Mouse (Mus musculus) heart, adult 2 months (tissue): ENCODE measurements around the gene Nfs1. TPM values are rescaled to one million over a fixed set of nuclear protein-coding genes. Genes with fewer than 3 reads are reported as not detected.

Source experiments
- DNase-seq, 2 experiments: peaks; one replicate each; pipeline ENCODE4 v3.0.0; 2021
- H3K27ac ChIP-seq: fragments of 200-600 bp; 2 replicates; pipeline ENCODE4 v1.8.1; 2022
- H3K27me3 ChIP-seq: fragments of 200-500 bp; 2 replicates; pipeline ENCODE4 v1.6.1; 2012; ENCODE audit warnings: mild to moderate bottlenecking, low read length, inconsistent platforms, mixed read lengths; ENCODE audit not compliant: control insufficient read depth, insufficient read depth
- H3K36me3 ChIP-seq: fragments of 200-500 bp; 2 replicates; pipeline ENCODE4 v1.6.1; 2012; ENCODE audit warnings: low read length, inconsistent platforms; ENCODE audit not compliant: control insufficient read depth, insufficient read depth
- H3K4me1 ChIP-seq: fragments of 200-500 bp; 2 replicates; pipeline ENCODE4 v1.6.1; 2011; ENCODE audit warnings: low read length; ENCODE audit not compliant: control insufficient read depth, insufficient read depth
- H3K4me3 ChIP-seq: fragments of 200-600 bp; 2 replicates; pipeline ENCODE4 v1.8.1; 2022
- H3K79me2 ChIP-seq: fragments of 200-500 bp; replicated peaks from 2 replicates; pipeline ENCODE4 v1.6.1; 2012; ENCODE audit warnings: mild to moderate bottlenecking, inconsistent platforms, low read length, moderate library complexity, mixed read lengths; ENCODE audit not compliant: control insufficient read depth, insufficient read depth
- H3K9ac ChIP-seq: fragments of 200-500 bp; 2 replicates; pipeline ENCODE4 v1.6.1; 2012; ENCODE audit warnings: low read depth, mild to moderate bottlenecking, control low read depth, inconsistent platforms, low read length, mixed read lengths
- CTCF ChIP-seq: fragments of 200-600 bp; IDR thresholded peaks from 2 replicates; pipeline ENCODE4 v1.8.1; 2022; ENCODE audit warnings: antibody characterized with exemption, mild to moderate bottlenecking, moderate library complexity
- EP300 ChIP-seq: fragments of 200-500 bp; IDR thresholded peaks from 2 replicates; pipeline ENCODE4 v1.6.1; 2011; ENCODE audit warnings: low read depth, low read length, control low read depth; ENCODE audit not compliant: insufficient read depth
- POLR2A ChIP-seq: fragments of 200-500 bp; IDR thresholded peaks from 2 replicates; pipeline ENCODE4 v1.6.1; 2011; ENCODE audit warnings: mild to moderate bottlenecking, low read depth, low read length, control low read depth; ENCODE audit not compliant: insufficient read depth
- WGBS: fragments of 180-500 bp; shearing (Covaris S2); methylation state at CpG from one replicate; pipeline ENCODE4 v1.1.7; 2018; 5-methylcytosine and 5-hydroxymethylcytosine counted together
- intact Hi-C: fragments of 180-260 bp; cut with DNase I; formaldehyde crosslinking; loops from one replicate; pipeline ENCODE4 v1.15.1; 2025
- polyA plus RNA-seq: library from polyadenylated mRNA; depleted of rRNA; stranded (reverse); fragments of >200 nt; gene quantifications from 2 replicates; pipeline ENCODE4 v1.2.3, GENCODE M21; 2012
- total RNA-seq, 2 experiments: library from RNA; stranded (reverse); gene quantifications; 2 replicates each; pipeline ENCODE4 v1.2.3; 2021

Gene Nfs1
- total and polyA plus RNA-seq, 3 experiments: 81.4 to 96.6 (median 83.7) TPM

- WGBS: 84% methylated on average over 2 of the region's 2 CpGs
- intact Hi-C loops: loop anchor here (2.0 to 5.0 kb wide), 2 partner anchors 76 to 97 kb away; no protein-coding TSS in a partner anchor
These were observed 37.6 kb upstream of the Nfs1 start for GRCm38 (mm10) chr2:156181592-156181991.

DNA sequence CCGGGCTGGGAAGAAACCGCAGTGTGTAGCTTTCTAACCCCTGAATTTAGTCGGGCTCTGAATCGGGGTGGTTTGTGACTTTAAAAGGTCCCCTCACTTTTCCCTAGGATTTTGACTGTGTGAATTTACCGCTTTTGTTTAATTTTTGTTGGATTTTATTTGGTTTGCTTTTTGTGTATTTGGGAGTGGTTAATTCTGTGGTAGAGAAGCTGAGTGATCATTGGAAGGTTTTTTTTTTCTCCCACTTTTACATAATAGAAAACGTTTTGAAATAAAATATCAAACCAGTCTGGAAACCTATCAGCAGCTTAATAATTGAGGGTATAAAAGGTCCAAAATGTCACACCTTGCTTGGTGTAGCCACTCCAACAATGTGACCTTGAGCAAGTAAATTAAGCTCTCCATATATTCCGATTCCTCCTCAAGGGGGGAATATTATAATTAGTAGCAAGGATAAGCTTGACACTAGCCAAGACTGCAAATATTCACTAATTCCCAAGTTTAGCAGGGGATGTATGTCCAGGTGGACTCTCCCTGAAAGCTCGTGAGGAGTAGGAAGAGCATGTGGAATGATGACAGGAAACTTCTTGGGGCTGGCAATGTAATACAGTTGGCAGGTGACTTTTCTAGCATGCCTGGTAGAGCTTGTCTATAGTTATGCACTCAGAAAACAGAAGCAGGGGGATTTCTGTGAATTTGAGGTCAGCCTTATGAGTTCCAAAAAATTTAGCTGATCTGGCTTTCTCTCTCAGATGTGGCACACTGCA is 37.0 kb upstream of the Nfs1 start:
- peak overlapping the region; percentile 83 for H3K9ac ChIP-seq

More at GRCm38 (mm10) chr2:156181592-156181991, 37.6 kb upstream of the Nfs1 start:
- H3K79me2 ChIP-seq: peaks cover 6% of the 10 kb centered on the region
- peaks cover 7% of the 10 kb centered on the region for H3K4me1 ChIP-seq
- no peak for TF ChIP-seq POLR2A
- TF ChIP-seq CTCF: no peak
- TF ChIP-seq EP300: no peak
- DNase-seq: no peak
- H3K4me3 ChIP-seq: no peak overlapping the region
- H3K27me3 ChIP-seq: no peaks in the 10 kb centered on the region
- H3K9ac ChIP-seq: no peak overlapping the region
- H3K36me3 ChIP-seq: peaks cover 21% of the 10 kb centered on the region
- H3K27ac ChIP-seq: peak overlapping the region; percentile 100

DNA sequence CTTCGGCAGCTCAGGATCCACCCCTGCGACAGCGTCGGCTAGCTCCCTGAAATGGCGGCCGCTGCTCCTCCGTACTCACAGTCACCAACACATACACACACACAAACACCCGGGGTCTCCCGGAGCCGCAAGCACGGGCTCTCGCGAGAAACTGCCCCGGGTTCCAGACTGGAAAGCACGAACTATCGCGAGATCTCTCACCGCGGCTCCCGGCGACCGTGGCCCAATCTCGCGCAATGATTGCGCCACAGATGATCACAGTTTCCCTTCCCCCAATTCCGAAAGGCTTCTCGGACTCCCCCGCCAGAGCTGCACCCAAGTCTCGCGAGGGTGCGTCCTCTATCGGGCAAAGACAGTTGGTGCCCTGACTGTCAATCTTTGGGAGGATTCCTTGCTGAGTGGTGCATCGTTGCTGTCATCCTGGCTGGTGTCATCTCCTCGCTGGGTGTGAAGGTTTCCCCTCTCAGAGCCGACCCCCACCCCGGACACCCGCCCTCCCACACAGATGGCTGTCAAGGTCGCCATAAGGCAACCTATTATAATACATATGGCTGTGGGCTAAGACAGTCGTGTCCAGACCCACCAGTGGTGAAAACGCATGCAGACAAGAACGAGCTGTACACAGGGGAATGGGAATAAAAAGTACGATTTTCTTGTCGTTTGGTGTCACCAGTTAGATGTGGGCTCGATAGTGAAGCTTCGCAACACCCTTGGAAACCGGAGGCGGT is 36.3 kb upstream of the Nfs1 start, which contains the start of gene Rbm39:
TSS of gene Rbm39 (minus strand) at position 145 of the 728 bp plus-strand sequence.
- no peaks in the 10 kb centered on the region for H3K27me3 ChIP-seq
- H3K4me3 ChIP-seq: peak within 1 kb of the TSS; percentile 82
- peak within 1 kb of the TSS; percentile 100 for H3K27ac ChIP-seq
- peak within 1 kb of the TSS; percentile 100 for H3K9ac ChIP-seq
- peak; percentile 100 for DNase-seq
- H3K36me3 ChIP-seq: peaks cover 32% of the 10 kb centered on the region
- peak; percentile 90 for TF ChIP-seq POLR2A
- peak; percentile 82; the same call in 1 of the 2 replicates for TF ChIP-seq EP300
- peak; percentile 76 for TF ChIP-seq CTCF
- intact Hi-C loops: loop anchor here (1.0 to 5.0 kb wide), 3 partner anchors 14 to 99 kb away; no protein-coding TSS in a partner anchor
- H3K79me2 ChIP-seq: peaks cover 6% of the 10 kb centered on the region
- H3K4me1 ChIP-seq: peaks cover 7% of the 10 kb centered on the region
- 1% methylated on average over 47 of the region's 47 CpGs for WGBS

More for the DNA sequence above, 37.0 kb upstream of the Nfs1 start:
- Histone ChIP-seq H3K27me3 (no peaks in the 10 kb centered on the region), H3K4me3 (peak overlapping the region; percentile 70), H3K79me2 (peaks cover 6% of the 10 kb centered on the region), H3K4me1 (peaks cover 7% of the 10 kb centered on the region), H3K27ac (peak overlapping the region; percentile 100), H3K36me3 (peaks cover 27% of the 10 kb centered on the region)
- intact Hi-C loops: loop anchor here (1.0 to 5.0 kb wide), 3 partner anchors 13 to 98 kb away; no protein-coding TSS in a partner anchor
- DNase-seq: no peak
- 3% methylated on average over 8 of the region's 8 CpGs for WGBS
- TF ChIP-seq EP300 (no peak), CTCF (no peak), POLR2A (no peak)

DNA sequence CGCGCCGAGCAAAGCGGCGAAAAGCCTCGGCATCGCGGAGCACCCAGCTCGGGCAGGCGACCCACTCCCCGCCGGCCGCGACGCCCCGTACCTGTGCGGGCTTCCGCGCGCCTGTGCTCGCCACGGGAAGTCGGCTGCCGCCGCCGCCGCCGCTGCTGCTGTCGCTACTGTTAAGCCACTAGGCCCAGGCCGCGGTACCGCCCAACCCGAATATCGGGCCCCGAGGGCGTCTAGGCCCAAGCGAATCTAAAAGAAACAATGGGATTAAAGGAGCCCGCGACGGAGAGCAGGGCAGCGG is 35.8 kb upstream of the Nfs1 start:
- H3K27ac ChIP-seq: peak overlapping the region; percentile 100
- 0% methylated on average over 41 of the region's 41 CpGs for WGBS
- H3K27me3 ChIP-seq: no peaks in the 10 kb centered on the region
- peak overlapping the region; percentile 82 for H3K4me3 ChIP-seq
- H3K9ac ChIP-seq: peak overlapping the region; percentile 100
- H3K4me1 ChIP-seq: peaks cover 9% of the 10 kb centered on the region
- no peak for DNase-seq
- TF ChIP-seq CTCF: no peak
- TF ChIP-seq POLR2A: no peak
- no peak for TF ChIP-seq EP300
- peaks cover 36% of the 10 kb centered on the region for H3K36me3 ChIP-seq
- intact Hi-C loops: loop anchor here (1.0 to 5.0 kb wide), 3 partner anchors 15 to 99 kb away; no protein-coding TSS in a partner anchor
- H3K79me2 ChIP-seq: peaks cover 6% of the 10 kb centered on the region

- TF ChIP-seq CTCF: peak; percentile 33
- TF ChIP-seq EP300: 0 out of 2 replicates have a peak, but pooled peaks have one; percentile 40
- TF ChIP-seq POLR2A: peak; percentile 18; the same call in 1 of the 2 replicates
- peaks cover 6% of the 10 kb centered on the region for H3K79me2 ChIP-seq
- peak overlapping the region; percentile 100 for H3K27ac ChIP-seq
- intact Hi-C loops: no loop called here
- H3K9ac ChIP-seq: peak overlapping the region; percentile 100
- peak overlapping the region; percentile 82 for H3K4me3 ChIP-seq
- peaks cover 9% of the 10 kb centered on the region for H3K4me1 ChIP-seq
- H3K27me3 ChIP-seq: no peaks in the 10 kb centered on the region
- under 1% methylated on average over 47 of the region's 47 CpGs for WGBS
- peaks cover 41% of the 10 kb centered on the region for H3K36me3 ChIP-seq
- peak; percentile 85 to 86 for DNase-seq
These were observed 35.2 kb upstream of the Nfs1 start for GRCm38 (mm10) chr2:156179046-156179795.
